In the genomic region with DNA sequence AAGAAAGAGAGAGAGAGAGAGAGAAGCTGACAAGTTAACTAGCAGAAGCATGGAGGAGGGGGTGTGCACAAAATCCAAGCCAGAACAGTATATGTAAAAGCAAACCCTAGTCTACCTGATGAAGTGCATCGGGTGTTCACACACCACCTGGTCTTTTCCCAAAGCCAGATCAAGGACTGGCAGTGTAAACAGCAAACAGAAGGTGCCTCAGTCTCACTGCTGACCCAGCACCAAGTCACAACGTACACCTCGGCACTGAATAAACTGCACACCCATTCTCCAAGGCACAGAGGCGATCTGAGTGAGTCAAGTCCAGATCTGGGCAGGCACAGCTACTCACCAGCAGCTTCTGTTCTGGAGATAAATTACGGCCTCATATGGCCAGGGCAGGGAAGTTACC, we compare ENCODE assay signal across 19 mouse cellular contexts. TPM values are rescaled to one million over a fixed set of nuclear protein-coding genes. Genes with fewer than 3 reads are reported as not detected.
DNase-seq lines count a peak whose midpoint lies in the region; ATAC-seq and TF ChIP-seq lines count a peak whose summit lies in the region.
"Had no signal": no experiment of that assay in that cellular context is flagged by ENCODE, and none has a peak within 500 bp of the region (broad histone marks: within the 10 kb centered on the region; RNA-seq: fewer than 3 reads in every experiment).

No protein-coding gene starts in this region.

- H3K9me3 ChIP-seq in stomach, embryonic 16.5 days (replicated peaks; ENCODE audit: control insufficient read depth, low read length): no peaks in the 10 kb centered on the region
- H3K9me3 ChIP-seq: embryonic facial prominence, embryonic 10.5 days; G1E; heart, embryonic 13.5 days; hindbrain, embryonic 15.5 days had no signal

- DNase-seq in cerebellum, adult 11 months: no peak
- DNase-seq in cerebellum, adult 2 months: peak; percentile 46 to 56
- peak; percentile 40 for DNase-seq in cerebellum, postnatal 25 days
- DNase-seq in lung, postnatal 36 days: no peak
- DNase-seq in thymus, postnatal 0 days (ENCODE audit: low spot score): no peak
- no peak for DNase-seq in adipocyte (ENCODE audit: low spot score)
- DNase-seq: adrenal gland, postnatal 10 days; B cell, adult 2 months; gastrocnemius, postnatal 36 days; heart, adult 11 months; heart, postnatal 36 days had no signal

- WGBS in cerebellum, adult 2 months: 9% methylated on average over 5 of the region's 5 CpGs
- 74% methylated on average over 5 of the region's 5 CpGs for WGBS in stomach, embryonic 16.5 days

- TF ChIP-seq CTCF in cerebellum, adult 2 months (IDR thresholded peaks at IDR 0.05; ENCODE audit: borderline replicate concordance, insufficient read depth, low read depth, low read length): no peak

- no peak overlapping the region for H3K4me3 ChIP-seq in cerebellum, adult 2 months (replicated peaks; ENCODE audit: insufficient read depth, low read depth, low read length)
- no peak overlapping the region for H3K4me3 ChIP-seq in stomach, embryonic 16.5 days (replicated peaks; ENCODE audit: low read length)
- H3K4me3 ChIP-seq: embryonic facial prominence, embryonic 10.5 days; heart, embryonic 13.5 days; hindbrain, embryonic 15.5 days had no signal

- H3K27me3 ChIP-seq in cerebellum, adult 2 months (ENCODE audit: control insufficient read depth, insufficient read depth, low read length): no peaks in the 10 kb centered on the region
- H3K27me3 ChIP-seq in stomach, embryonic 16.5 days (ENCODE audit: control insufficient read depth, insufficient read depth, low read length): no peaks in the 10 kb centered on the region
- H3K27me3 ChIP-seq: heart, embryonic 13.5 days; hindbrain, embryonic 15.5 days had no signal

- TF ChIP-seq POLR2A in cerebellum, adult 2 months (IDR thresholded peaks at IDR 0.05; ENCODE audit: borderline replicate concordance, insufficient read depth, low read length): no peak

- H3K36me3 ChIP-seq in stomach, embryonic 16.5 days (ENCODE audit: control insufficient read depth, insufficient read depth, low read length): peaks cover 43% of the 10 kb centered on the region

- 0 out of 2 replicates have a peak, but pooled peaks have one; percentile 31 for ATAC-seq in cerebellum, adult (ENCODE audit: insufficient number of reproducible peaks, low FRiP score, low TSS enrichment)
- ATAC-seq in stomach, embryonic 16.5 days (ENCODE audit: insufficient read depth, low FRiP score): peak; percentile 47; the same call in 1 of the 2 replicates
- ATAC-seq: CD4-positive, CD25-positive, alpha-beta regulatory T cell, adult 4 months; forebrain, embryonic 14.5 days had no signal

- H3K4me1 ChIP-seq in cerebellum, adult 2 months (ENCODE audit: control insufficient read depth, insufficient read depth, low read length): peaks cover 33% of the 10 kb centered on the region
- H3K4me1 ChIP-seq in stomach, embryonic 16.5 days (ENCODE audit: control insufficient read depth, insufficient read depth, low read length): no peaks in the 10 kb centered on the region
- H3K4me1 ChIP-seq: embryonic facial prominence, embryonic 10.5 days had no signal

- H3K9ac ChIP-seq in stomach, embryonic 16.5 days (ENCODE audit: low read length): no peak overlapping the region
- H3K9ac ChIP-seq: heart, embryonic 13.5 days; hindbrain, embryonic 15.5 days had no signal

- peak overlapping the region; percentile 71; the same call in 1 of the 2 replicates for H3K27ac ChIP-seq in cerebellum, adult 2 months (ENCODE audit: insufficient read depth, low read length)
- no peak overlapping the region for H3K27ac ChIP-seq in stomach, embryonic 16.5 days (ENCODE audit: low read length)
- H3K27ac ChIP-seq: embryonic facial prominence, embryonic 10.5 days; heart, embryonic 13.5 days; hindbrain, embryonic 15.5 days had no signal

- no peak overlapping the region for H3K4me2 ChIP-seq in stomach, embryonic 16.5 days (ENCODE audit: low read depth, low read length)
- H3K4me2 ChIP-seq: heart, embryonic 13.5 days; hindbrain, embryonic 15.5 days had no signal

RNA-seq across cellular contexts. Expression of a gene that starts 9.0 kb away (rescaled TPM):
- 25.7 and 26.1 TPM in 2 replicates for polyA plus RNA-seq in cerebellum, adult 2 months (2012; rRNA removed)
- polyA plus RNA-seq in stomach, embryonic 16.5 days (2015; fragmentation: Nextera tagmentation; extraction: Ambion mirVana): 18.6 and 20.3 TPM in 2 replicates
- 19.6 and 25.1 TPM in 2 replicates for polyA plus RNA-seq in thymus, postnatal 0 days (2015; fragmentation: Nextera tagmentation; extraction: Ambion mirVana)

RNA-seq across cellular contexts. Expression of a gene that starts 26.4 kb away (rescaled TPM):
- 6.1 and 6.9 TPM in 2 replicates for polyA plus RNA-seq in cerebellum, adult 2 months (2012; rRNA removed)
- polyA plus RNA-seq in stomach, embryonic 16.5 days (2015; fragmentation: Nextera tagmentation; extraction: Ambion mirVana): 14.1 and 15.3 TPM in 2 replicates
- 26.6 and 27.5 TPM in 2 replicates for polyA plus RNA-seq in thymus, postnatal 0 days (2015; fragmentation: Nextera tagmentation; extraction: Ambion mirVana)

Comparison
In these comparisons a context has a peak if more than half of its experiments do, and no peak if none do; other contexts are left out.
1. DNase-seq: peak in cerebellum, adult 2 months (2 of 2) and cerebellum, postnatal 25 days (2 of 2); none in cerebellum, adult 11 months (single experiment), lung, postnatal 36 days (single experiment), thymus, postnatal 0 days (single experiment) and adipocyte (single experiment).